In the genomic region with DNA sequence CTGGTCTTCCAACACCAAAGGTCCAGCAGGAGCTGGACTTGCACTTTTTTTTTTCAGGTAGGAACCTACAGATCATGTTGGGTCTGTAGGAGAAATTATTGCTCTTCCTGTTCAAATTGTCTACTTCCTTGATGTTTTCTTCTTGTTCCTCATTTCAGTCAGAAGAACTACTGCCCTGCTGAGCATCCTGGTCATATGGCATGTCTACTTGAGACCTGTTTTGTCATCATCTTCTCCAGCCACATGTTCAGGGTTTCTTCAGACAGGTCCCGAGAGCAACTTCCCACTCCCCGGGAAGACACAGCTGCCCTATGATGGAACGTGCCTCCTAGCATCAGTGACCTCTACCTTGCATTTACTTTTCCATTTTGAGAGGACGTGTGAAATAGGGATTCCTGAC, we compare ENCODE assay signal across 24 mouse cellular contexts.
"Had no signal": no experiment of that assay in that cellular context is flagged by ENCODE, and none has a peak within 500 bp of the region (broad histone marks: within the 10 kb centered on the region; RNA-seq: fewer than 3 reads in every experiment).

No protein-coding gene starts in this region.

- H3K9ac ChIP-seq: liver, embryonic 12.5 days; liver, embryonic 14.5 days; lung, embryonic 15.5 days; midbrain, embryonic 13.5 days; midbrain, embryonic 15.5 days; neural tube, embryonic 13.5 days; neural tube, embryonic 15.5 days; stomach, embryonic 15.5 days had no signal

- DNase-seq: lung, adult 2 months; lung, postnatal 10 days; lung, postnatal 36 days; retina, postnatal 1 day; right cerebral cortex, adult 18-20 months; right cerebral cortex, postnatal 14 days; right cerebral cortex, postnatal 4 days; spleen, adult 18-20 months; thymus, adult 2 months; thymus, postnatal 25 days; thymus, postnatal 4 days had no signal

- H3K4me2 ChIP-seq: liver, embryonic 12.5 days; lung, embryonic 15.5 days; midbrain, embryonic 11.5 days; midbrain, embryonic 13.5 days; midbrain, embryonic 15.5 days; neural tube, embryonic 13.5 days; neural tube, embryonic 15.5 days; stomach, embryonic 15.5 days had no signal

- H3K4me1 ChIP-seq: liver, embryonic 12.5 days; lung, embryonic 15.5 days; megakaryocyte, embryonic 14.5 days; neural tube, embryonic 13.5 days; neural tube, embryonic 15.5 days; stomach, embryonic 15.5 days had no signal

- H3K9me3 ChIP-seq: liver, embryonic 12.5 days; lung, embryonic 15.5 days; megakaryocyte, embryonic 14.5 days; midbrain, embryonic 13.5 days; midbrain, embryonic 15.5 days; neural tube, embryonic 13.5 days; neural tube, embryonic 15.5 days; stomach, embryonic 15.5 days had no signal

- H3K4me3 ChIP-seq: liver, embryonic 12.5 days; lung, embryonic 15.5 days; megakaryocyte, embryonic 14.5 days; midbrain, embryonic 13.5 days; midbrain, embryonic 15.5 days; myocyte; neural tube, embryonic 13.5 days; neural tube, embryonic 15.5 days; stomach, embryonic 15.5 days had no signal

- H3K27me3 ChIP-seq: lung, embryonic 15.5 days; midbrain, embryonic 13.5 days; midbrain, embryonic 15.5 days; neural tube, embryonic 13.5 days; neural tube, embryonic 15.5 days; stomach, embryonic 15.5 days had no signal

- H3K27ac ChIP-seq: liver, embryonic 12.5 days; liver, embryonic 14.5 days; lung, embryonic 15.5 days; macrophage; midbrain, embryonic 13.5 days; midbrain, embryonic 15.5 days; neural tube, embryonic 13.5 days; neural tube, embryonic 15.5 days; stomach, embryonic 15.5 days; stomach, postnatal 0 days had no signal

- H3K36me3 ChIP-seq: liver, embryonic 12.5 days; lung, embryonic 15.5 days; midbrain, embryonic 13.5 days; midbrain, embryonic 15.5 days; neural tube, embryonic 13.5 days; neural tube, embryonic 15.5 days; stomach, embryonic 15.5 days had no signal

- ATAC-seq: liver, embryonic 12.5 days; midbrain, embryonic 13.5 days; midbrain, embryonic 15.5 days had no signal
